Mouse (Mus musculus) c-Kit-positive CD71-negative TER-119-negative erythroid progenitor cells, embryonic 14.5 days (primary cell): ENCODE data around the gene Zbtb42.
A peak's percentile ranks its signal among the peaks of the same experiment; 100 is the strongest.

Source experiments
- DNase-seq: peaks from one replicate; pipeline ENCODE4 v3.0.0-alpha.2; 2013; ENCODE audit warnings: low read depth

Gene Zbtb42

DNA sequence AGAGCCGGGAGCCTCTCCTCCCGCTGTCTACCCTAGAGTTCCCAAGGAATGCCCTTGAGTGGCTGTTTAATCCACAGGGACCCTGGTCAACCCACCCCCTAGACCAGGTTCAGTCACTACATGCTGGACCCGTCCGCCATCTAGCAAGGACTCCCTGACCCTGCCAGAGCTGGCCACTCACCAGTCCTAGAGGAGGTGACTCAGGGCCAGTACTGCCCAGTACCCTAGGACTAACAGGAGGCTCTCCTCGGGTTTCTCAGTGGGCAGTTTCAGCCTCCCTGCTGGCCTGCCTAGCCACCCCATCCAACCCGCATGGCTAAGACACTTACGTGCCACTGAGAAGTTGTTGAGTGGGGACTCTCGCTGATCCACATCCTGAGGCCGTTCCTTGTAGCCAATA lies 16.8 kb upstream of the Zbtb42 start:
- DNase-seq: no peak

DNA sequence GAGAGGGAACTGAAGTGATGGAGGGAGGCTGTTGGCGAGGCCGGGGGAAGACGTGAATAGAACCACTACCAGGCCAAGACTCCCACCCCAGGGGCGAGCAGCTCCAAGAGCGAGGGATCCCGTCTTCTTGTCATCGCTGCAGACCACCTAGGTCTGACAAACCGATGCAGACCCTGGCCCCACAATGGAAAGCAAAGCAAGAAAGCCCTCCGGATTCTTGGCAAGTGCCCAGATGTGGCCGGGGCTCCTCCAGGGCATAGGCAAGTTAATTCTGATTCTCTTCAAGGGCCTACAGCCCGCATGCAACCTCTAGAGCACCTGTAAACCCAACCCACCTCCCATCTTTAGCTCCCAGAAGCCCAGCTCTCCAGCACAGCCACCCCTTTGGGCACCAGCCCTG lies 15.3 kb upstream of the Zbtb42 start:
- no peak for DNase-seq

DNA sequence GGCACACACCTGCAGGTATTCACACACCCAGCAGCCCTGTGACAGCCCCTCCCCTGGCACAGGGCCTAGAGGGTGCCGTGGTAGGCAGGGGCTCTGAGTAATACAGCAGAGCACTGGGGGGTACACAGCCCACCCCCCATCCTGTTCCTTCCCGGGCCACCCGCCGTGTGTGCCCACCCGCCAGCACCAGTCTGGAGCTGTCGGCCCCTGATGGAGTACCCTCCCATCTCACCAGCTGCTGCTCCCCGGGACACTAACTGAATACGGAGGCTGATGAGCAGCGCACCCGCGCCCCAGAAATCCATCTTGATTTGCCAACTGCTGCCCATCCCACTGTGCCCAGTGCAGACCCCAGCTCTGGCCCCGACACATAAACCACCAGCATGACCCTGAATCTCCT lies 14.9 kb upstream of the Zbtb42 start:
- DNase-seq: no peak

DNA sequence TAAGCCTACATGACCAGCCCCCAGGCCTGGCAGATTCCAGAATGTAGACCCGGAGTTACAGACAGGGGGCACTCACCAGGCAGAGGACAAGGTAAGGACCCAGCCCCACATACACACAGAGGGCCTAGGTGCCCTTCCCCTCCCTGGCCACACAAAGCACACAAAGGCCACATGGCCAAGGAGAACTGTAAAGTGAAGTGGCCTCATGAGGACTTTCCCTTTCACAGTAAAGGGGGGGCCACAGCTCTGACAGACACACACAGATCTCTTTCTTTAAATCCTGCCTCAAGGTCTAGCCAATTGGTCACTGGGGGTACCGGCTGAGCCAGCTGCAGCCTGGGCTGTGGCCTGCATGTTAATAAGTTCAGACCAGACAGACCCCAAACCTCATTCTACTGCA lies 14.5 kb upstream of the Zbtb42 start:
- no peak for DNase-seq

DNA sequence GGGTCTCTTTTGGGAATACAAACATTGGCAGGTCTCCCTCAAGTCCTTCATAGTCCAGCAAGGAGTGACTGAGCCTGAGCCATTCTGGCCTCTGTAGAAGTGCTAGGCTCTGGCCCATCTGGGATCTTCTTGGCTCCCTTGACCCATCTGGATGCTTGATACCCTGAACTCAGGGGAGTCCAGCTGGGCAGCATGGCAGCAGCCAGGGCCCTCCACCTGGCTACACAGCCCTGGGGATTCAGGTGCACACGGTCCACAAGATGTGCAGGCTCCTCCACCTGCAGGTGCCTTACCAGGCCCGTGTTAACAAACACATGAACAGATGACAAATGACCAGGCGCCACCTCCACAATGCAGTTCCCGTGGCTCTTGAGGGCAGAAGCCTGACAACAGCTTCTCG lies 14.0 kb upstream of the Zbtb42 start:
- no peak for DNase-seq

DNA sequence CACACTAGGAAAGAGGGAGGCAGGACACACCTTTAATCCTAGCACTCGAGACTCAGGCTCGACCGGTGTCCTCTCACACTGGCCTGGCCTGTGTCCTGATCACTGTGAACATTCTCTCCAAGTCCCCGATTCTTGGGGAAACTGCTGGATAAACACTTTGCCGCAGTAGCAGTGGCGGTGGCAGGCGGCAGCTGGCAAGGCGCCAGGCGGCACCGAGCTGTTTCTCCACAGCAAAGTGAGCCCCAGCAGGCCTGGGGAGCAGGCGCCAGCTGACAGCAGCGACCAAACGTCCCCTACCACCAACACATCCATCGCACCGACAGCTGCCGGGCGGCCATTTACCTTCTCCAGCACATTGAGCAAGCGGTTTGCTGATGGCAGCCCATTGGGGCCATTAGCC lies 13.2 kb upstream of the Zbtb42 start:
- no peak for DNase-seq

DNA sequence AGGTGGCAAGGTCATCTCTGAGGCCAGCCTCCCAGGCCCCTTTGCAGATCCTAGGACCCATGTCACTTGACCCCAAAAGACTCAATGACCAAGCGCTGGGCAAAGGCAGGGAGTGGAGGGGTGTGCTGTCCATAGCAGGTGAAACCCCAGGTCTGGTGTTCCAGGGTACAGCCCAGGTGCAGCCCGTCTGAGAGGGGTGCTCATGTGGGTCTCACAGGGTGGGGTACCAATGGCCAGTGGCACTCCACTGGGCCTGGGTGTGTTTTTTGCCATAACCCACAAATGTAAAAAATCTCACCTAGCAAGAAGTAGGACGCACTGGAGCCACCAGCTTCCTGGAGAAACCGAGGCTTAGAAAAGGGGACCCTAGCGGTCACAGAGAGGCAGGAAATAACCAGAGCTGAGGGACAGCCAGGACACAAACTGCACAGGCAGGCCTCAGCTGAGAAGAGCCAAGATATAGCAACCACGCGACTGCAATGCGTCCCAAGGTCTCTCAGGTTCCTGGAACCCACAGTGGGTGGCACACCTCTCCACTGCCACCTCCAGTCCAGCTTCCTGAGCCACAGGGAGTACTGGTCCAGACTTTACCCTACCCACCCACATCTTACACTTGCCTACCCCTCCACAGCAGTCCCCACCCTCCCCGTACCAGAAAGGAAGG lies 12.6 kb upstream of the Zbtb42 start:
- no peak for DNase-seq

DNA sequence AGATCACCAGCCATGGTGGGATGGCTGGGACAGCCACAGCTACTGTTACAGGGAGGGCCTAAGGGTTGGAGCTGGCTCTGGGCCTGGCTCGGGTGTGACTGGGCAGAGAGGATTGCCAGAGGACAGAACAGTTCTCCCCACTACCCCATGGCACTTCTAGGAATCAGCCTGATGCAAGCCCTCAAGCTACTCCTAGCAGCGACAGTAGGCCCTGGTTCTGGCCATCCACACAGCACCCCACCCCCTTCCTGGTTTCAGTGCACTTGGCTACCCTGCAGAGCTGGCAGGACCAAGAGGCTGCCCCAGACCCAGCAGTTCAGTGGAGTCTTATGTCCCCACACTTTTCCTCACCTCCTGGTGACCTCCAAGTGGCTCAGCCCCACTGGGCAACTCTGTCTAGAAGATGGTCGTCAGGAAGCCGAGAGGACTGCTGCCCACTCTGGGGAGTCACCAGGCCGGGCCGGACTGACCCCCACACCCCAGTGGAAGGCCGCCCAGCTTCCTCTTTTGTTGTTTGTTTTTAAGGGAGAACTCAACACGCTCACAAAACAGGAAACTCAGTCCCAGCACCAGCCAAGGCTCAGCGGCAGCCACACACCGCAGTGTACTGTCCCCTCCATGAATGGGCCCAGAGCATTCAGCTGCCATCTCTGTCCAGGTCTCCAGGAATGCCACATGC lies 10.9 kb upstream of the Zbtb42 start:
- no peak for DNase-seq

DNA sequence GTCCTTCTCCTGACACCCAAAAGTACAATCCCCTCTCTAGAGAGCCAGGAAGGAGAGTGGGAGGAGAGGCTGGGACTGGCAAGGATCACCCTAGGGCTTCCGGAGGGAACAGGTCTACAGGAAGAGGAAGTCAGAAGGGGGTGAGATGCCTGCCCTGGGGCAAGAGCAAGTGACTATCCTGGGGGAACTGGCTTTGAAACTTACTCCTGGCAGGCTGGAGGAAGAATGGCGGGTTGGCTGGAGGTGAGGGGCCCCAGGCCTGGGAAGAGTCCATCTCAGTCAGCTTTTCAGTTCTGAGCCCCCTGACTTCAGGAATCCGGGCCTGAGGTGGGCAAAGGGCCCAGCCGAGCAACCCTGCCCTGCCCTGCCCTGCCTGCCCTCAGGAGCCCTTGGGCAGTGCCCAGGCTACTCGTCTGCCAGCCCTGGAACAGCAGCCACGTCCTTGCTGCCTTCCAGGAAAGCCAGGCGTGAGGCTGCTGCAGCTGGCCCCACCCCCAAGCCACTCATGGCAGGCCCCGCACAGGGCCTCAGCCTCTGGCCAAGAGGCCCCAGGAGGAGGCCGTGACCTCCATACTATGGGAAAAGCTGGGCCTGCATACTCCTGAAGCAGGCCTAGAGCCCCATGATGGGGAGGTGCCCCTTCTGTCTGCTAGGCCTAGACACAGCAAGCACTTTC lies 7.8 kb upstream of the Zbtb42 start:
- DNase-seq: no peak

DNA sequence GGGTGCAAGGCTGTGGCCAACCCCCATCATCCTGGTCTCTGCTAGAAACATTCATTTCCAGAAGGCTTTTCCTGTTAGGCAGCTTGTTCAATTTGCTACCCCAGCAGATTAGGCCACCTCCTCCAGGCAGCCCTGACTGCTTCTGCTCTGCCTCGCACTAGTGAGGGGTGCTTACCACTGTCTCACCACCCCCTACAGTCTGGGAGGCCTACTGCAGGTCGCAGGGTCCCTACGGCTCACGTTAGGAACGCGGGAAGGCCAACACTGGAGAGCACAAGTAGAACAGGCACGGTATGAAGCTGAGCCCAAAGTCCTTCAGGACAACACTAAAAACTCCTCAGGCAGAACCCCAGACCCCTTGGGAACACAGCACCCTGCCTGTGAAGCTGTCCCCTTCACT lies 6.7 kb upstream of the Zbtb42 start:
- DNase-seq: no peak

DNA sequence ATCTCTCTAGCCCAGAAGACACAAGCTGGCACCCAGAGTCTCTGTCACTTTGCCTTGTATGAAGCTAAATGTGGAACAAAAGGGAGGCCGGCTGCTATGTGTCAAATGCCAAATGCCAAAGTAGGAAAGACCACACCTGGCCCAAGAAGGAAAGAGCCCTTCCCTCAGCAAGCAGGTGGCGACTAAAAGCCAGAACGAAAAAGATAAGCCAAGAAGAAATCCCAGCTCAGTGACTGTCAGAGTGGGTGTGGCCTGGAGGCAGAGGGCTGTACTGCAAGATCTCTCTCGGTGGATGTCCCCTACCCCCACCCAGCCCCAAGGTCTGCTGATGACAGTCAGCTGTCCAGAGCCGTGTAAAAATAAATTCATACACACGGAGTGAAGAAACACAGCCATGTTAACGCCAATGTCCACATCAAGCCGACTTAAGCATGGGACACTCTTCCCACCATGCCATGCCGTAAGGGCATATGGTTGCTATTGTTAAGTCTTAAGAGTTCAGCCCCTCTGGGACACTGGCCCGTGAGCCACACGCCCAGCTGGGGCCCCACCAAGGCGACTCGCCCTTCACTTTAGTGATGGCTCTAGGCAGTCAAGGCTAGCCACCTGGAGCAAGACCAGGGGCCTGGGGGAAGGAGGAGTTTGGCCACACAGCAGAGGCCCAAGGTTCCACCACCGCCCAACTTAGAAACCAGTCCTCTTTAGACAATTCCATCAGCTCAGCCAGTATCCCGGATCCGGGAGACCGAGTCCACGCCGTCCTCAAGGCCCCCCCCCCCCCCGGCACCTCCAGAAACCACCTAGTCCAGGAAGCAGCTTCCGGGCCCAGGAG lies 5.7 kb upstream of the Zbtb42 start:
- no peak for DNase-seq

DNA sequence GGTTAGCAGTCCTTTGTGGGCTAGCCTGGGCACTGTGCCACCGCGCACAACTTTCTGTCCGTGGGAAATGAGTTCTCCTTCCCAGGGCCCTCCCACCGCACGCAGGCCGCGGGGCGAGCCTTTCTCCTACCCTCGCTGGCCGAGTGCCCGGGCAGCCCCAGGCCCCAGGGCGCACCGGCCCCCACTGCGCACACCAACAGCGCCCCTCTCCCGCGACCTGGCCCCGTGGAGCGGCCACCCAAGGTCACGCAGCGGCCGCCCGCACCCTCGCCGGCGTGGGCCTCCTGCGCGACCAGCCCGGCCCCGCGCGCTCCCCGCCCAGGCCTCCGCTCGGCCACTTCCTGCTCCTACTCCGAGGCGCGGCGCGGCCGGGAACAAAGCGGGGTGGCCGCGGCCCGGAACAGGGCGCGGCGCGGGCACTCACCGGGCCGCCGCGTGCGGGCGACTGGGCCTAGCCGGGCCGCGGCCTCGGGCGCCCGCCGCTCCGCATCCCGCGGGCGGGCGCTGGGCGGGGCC lies 5.0 kb upstream of the Zbtb42 start:
- DNase-seq: no peak

DNA sequence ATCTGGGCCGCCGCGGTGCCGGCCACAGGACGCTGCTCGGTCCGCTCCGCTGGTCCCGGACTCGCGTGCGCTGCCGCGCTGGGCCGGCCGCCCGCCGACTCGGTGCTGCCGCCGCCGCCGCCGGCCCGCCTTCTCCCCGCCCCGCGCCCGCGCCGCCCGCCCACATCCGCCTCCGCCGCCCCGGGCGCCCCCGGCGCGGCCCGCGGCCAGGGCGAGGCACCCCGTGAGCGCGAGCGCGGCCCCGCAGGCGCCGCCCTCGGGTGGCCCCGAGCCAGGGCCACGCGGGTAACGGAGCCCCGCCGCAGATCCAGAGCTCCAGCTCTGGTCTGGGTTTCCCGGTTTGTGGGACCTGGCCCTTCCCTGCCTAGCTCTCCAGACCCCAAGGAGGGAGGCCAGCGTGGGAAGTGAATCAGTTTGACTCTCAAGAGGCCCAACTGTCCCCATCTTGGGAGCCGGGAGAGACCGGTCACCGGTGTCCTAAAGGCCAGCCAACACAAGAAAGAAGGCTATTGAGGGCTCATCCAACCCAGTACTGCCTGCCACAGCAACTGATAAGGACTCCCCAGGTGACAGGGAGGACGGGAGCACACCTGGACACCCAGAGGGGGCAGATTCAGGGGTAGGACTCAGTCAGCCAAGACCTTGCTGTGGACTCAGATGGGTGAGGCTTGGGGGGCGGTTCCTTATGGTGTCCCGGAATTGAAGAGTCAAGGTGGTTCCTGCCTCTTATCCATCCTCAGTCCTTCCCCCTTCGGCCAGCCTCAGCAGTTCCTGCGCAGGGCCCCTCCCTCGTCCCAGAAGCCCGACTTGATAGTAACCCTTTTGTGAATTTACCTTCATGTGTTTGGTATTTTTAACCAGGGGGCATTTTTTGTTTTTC lies 4.3 kb upstream of the Zbtb42 start, which contains the start of gene Akt1:
Akt1 (minus strand) TSS at position 753 of the 880 bp plus-strand sequence.
- peak; percentile 56 for DNase-seq

DNA sequence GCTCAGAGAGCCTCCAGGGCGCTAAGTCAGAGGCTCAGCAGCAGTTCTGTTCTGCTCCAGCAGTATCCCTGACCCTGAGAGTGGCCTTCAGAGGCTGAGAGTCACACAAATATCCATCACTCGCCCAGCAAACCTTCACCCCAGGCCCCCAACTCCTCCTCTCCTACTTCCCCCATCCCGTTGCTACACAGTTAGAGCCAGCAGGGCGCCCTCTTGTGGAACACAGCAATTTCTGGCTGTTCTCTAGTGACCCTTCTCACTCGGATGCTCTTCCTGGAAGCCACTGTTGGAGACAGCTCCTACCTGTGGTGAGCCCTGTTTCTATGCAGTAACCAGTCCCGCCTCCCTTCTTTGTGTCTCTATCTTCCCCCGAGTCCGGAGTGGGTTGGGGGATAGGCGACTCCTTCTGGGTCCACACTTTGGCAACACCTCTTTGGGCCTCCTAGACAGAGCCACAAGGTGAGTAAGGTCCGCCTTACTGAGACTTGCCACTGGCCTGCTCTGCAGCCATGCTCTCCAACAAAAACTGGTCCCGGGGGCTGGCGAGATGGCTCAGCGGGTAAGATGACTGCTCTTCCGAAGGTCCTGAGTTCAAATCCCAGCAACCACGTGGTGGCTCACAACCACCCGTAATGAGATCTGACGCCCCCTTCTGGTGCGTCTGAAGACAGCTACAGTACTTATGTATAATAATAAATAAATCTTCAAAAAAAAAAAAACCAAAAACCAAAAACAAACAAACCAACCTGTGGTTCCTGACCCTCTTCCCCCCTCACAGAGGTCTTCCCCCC lies 3.2 kb upstream of the Zbtb42 start:
- DNase-seq: peak; percentile 94

DNA sequence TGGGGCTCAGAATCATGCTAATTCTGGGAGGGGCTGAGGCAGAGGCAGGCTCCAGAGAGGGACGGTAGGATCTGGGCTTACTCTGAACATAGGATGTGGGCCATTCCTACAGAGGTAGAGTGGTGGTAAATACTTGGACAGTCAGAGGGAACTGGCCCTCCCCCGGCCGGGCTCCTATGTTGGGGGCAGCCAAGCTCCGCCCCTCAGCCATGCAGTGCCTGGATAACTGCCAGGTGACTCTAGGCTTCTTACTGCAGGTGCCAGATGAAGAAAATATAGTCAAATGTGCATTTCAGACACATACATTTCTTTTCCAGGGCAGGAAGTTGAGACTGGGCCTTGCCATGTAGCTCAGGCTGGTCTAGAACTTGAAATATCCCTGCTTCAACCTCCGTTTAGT lies 1.6 kb upstream of the Zbtb42 start:
- no peak for DNase-seq

DNA sequence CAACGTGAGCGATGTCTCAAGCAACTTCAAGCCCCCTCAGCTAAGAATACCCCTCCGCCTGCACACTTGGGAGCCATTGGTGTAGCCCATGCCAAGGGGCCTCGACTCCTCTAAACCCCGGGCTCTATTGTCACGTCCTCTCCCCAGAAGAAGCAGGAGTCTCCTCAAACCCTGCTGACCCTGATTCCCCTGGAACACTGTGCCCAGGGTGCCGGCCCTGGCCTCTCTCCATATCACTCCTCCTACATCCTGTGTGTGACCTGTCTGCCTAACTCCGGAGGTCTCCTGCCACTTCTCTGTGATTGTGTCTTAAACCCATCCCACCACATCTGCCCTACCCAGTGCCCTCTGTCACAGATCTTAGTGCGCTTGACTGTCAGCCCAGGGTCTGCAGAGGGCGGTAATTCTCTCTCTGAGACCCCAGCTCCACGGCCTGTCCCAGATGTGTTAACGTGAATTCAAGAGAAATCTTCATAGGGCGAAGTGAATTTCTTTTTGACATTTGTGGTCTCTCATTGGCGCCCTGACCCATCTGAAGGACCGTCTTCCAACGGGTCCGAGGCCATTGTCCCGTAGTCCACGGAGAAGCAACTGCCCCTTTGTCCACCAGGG lies 579 bp upstream of the Zbtb42 start:
- DNase-seq: no peak

DNA sequence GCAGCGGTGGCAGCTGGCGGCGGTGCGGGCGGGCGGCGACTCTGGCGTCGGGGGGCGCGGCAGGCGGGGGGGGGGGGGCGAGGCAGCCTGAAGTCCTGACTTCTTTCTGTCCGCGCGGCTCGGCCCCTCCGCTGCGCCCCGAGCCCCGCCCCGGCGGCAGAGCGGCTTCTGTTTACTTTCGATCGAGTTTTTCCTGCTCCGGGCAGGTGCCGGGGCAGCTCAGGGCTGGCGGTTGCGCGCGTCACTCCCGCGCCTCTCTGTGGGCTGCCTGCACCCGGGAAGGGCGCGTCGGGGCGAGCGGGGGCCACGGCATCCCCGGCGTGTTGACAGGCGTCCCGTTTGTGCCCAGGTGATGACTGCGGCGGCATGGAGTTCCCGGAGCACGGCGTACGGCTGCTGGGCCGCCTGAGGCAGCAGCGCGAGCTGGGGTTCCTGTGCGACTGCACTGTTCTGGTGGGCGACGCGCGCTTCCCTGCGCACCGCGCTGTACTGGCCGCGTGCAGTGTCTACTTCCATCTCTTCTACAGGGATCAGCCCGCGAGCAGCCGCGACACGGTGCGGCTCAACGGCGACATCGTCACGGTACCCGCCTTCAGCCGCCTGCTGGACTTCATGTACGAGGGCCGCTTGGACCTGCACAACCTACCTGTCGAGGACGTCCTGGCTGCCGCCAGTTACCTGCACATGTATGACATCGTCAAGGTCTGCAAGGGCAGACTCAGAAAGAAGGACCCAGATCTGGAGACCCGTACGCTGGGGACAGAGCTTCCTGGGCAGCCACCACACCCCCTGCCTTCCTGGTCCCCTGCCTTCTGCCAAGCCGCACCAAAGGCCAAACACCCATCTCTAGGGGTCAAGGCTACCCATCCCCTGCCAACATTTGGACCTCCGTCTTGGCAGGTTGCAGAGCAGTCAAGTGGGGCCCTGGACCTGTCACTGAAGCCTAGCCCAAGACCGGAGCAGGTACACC lies 684 bp downstream of the Zbtb42 start:
- no peak for DNase-seq

DNA sequence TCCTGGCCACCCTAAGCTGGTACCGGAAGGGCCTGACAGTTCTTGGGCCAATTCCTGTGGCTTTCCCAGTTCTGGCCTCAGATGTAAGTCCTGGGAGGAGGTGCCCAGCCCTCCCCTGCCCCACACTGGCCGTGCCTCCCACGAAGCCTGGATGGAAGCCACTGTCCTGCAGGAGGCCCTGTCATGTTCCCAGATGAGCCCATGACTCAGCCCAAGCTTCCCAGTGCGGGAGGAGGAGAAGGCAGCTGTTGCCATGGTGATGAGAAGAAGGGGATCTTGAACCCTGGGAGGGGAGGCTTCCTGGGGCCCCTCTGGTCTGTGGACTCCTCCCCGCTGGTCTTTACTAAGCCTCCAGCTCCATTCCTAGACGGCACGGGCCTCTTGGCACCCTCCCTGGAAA lies 4.7 kb downstream of the Zbtb42 start:
- no peak for DNase-seq

DNA sequence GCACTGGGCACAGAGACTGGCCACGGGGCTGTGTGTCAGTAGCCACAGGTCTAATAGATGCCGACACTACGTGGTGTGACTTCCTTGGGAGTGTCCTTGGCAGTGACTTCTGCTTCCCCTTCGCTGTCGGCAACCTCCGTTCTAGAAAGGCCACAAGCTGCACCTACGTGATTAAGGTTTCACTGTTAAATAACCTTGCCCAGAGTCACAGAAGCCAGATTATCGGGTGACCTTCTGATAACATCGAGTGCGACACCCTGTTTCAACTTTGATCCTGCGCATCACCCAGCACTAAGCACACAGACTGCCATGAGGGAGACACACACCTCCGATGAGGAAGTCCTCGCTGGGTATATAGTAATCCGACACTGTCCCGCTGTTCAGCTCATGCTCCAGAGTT lies 9.8 kb downstream of the Zbtb42 start:
- DNase-seq: no peak
